Mouse (Mus musculus) mouse embryonic stem cell (cell line): ENCODE results near the gene Nptxr.
"Not testable (repeated sequence)": the region's sequence is repeated elsewhere in the genome, so short reads cannot be mapped to it uniquely, and the experiment has no call there.

Experiments
- in situ Hi-C, 2 experiments: fragments of 300-500 bp; cut with MboI; formaldehyde crosslinking; loops; 1 replicate in 1 of 2; 3 replicates in 1 of 2; pipeline ENCODE4 v1.14.3; 2019 to 2020; ENCODE audit warnings: low sequenced_read_pairs in 2 of 2, low pct_unique_long_range_greater_than_20kb in 1 of 2, mixed read lengths in 1 of 2; ENCODE audit not compliant: unreplicated experiment in 1 of 2

Nptxr gene

GRCm38 (mm10) chr15:79825146-79825825, 20.7 kb upstream of the Nptxr start:
- in situ Hi-C loops, result no loop called here

DNA sequence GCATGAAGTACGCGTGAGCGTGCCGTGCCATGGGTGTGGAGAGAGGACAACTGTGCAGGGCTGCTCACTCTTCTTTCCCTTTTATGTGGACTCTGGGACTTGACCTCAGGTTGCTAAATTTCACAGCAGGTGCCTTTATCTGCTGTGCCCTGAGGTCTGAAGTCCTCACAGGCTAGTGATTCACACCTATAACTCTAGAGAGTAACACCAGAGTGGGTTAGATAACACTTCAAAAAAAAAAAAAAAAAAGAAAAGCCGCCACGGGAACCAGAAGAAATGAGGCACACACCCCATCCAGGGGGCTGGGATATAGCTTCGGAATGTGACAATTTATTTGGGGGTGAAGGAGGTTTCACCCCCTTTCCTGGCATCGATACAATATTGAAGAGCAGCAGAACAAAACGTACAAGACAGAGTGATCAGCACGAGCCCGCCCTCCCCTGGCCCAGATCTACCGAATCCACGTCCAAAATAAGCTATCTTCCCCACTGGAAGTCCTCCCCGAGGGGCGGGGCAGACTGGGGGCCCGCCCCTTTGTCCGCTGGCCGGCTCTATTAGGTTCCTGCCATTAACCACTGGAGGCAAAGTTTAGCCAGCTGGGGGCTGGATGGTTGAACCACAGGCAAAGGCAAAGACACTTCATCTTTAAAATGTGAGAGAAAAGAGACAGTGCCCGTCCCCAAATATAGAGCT, 19.2 kb upstream of the Nptxr start:
- in situ Hi-C loops, result no loop called here

DNA sequence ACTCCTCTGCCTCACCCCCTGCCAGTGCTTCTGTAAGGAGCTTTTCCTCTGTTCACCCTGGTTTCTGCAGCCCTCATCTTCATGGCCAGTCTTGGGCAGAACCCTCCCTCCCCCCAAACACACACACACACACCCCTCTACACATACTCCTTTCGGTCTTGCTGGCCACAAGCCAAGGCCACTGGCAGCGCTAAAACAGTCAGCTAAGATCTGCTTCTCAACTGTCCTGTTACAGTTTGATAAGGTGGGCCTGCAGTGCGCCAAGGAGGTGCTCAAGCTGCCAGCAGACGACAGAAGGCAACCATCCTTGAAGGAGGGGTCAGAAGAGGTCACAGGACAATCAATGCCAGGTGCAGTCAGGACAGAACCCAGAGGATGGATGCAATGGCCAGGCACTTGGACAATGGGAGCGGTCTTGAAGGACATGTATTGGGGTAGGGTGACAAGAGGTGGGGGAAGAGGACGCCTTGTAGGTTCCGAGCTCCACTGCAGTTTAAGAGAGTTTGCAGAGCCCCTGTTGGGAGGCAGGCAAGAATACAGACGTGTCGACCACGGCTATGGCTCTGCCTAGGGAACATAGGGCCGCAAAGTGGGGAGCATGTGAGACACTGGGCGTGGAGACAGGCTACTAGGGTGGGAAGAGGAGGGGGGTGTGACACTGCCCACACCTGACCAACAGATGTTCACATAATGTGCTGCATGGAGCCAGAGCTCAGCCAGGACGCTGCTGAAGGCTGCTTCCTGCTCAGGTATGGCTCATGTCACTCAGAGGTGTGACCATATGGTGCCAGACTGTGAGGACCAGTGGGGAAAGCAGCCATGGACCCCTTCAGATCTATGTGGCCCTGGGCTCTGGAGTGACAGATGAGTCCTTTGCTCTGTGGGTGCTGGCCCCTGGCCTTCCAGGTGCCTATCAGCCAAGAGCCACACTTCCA, 18.0 kb upstream of the Nptxr start:
- in situ Hi-C loops, result no loop called here

GRCm38 (mm10) chr15:79818325-79818724, 13.8 kb upstream of the Nptxr start:
- in situ Hi-C loops, result no loop called here

DNA sequence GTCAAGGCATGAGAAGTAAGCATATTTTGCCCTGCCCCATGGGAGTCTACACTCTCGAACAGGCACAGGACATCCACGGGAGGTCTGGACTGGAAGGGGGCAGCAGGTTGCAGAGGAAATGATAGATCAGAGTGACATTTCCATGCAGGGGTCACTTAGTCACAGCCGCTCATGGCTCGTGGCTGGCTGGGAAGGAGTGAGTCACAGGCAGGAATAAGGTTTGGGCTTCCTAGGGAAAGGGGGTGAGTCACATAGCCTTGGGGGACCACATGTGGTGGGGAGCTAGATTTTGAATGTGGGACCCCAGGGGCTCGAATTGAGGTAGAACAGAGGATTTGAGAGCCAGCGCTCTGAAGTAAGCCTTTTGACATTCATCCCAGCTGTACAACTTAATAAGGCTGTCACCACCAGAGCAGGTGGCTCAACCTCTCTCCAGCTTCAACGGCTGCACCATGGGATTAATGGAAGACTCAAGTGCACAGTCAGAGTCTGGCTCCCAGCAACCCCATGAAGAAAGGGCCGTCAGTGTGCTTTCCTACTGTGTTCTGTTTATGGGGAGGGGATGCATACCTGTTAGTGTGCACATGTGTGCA, 9.2 kb upstream of the Nptxr start:
- in situ Hi-C loops, result no loop called here

GRCm38 (mm10) chr15:79812840-79813239, 8.3 kb upstream of the Nptxr start:
- in situ Hi-C loops, result not testable (repeated sequence)

- in situ Hi-C loops, result no loop called here
Measured at GRCm38 (mm10) chr15:79810997-79811396, 6.4 kb upstream of the Nptxr start.

DNA sequence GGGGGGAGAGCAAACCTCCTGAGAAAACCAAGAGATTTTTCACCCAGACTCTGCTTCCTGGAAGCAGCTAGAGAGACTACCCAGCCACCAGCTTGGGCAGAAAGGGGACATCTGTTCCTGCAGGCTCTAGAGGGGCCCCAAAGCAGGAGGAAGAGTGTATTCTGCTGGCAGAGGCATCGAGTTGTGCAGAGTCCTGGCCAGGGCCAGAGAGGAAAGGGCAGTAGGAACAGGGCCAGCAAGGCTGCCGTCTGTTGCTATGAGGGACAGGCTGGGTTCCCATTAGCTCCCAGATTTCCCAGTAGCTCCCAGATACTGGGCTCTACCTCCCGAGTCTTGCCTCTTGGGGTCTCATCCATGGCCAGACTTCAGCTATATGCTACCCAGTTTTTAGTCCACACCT, 5.5 kb upstream of the Nptxr start:
- in situ Hi-C loops, result no loop called here

DNA sequence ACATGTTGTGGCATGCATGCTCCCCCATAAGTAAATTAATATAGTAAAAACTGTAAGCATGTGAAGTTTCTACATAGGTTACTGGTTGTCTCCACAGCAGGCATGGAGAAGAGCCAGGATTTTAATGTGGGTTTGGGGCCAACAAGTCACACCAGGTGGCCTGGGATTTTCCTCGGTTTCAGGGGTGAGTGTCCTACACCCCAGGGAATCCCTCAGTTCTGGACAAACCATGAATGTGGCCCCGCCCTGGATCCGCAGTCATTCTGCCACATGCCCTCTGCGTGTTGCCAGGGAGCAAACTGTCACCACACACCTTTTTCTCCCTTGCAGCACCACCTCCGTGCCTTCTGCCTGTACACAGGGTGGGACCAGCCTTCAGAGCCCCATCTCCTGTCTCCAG, 4.1 kb upstream of the Nptxr start:
- in situ Hi-C loops, result no loop called here

- in situ Hi-C loops, result no loop called here
Measured at GRCm38 (mm10) chr15:79808114-79808513, 3.5 kb upstream of the Nptxr start.

GRCm38 (mm10) chr15:79807050-79807449, 2.5 kb upstream of the Nptxr start:
- in situ Hi-C loops, result no loop called here

GRCm38 (mm10) chr15:79805246-79805645, 680 bp upstream of the Nptxr start:
- in situ Hi-C loops, result no loop called here

GRCm38 (mm10) chr15:79803533-79804351, 824 bp downstream of the Nptxr start:
- in situ Hi-C loops, result no loop called here

- in situ Hi-C loops, result no loop called here
Measured at GRCm38 (mm10) chr15:79802304-79802703, 2.3 kb downstream of the Nptxr start.

DNA sequence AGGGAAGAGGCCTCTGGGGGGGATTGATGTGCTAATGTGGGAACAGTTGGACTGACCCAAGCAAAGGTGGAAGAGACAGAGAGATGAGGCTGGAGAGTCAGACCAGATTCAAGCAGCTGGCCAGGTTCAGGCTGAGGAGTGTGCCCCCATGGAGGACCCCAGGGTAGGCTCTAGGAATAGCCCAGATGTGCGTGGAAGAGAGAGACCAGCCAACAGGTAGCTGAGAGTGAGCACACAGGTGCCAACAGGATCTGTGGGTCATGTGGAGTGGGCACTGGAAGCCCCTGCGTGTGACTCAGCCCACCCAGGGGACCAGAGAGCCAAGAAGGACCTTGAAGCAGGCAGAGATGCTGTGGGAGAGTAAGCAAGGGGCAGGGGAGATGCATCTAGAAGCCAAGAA, 2.9 kb downstream of the Nptxr start:
- in situ Hi-C loops, result no loop called here

GRCm38 (mm10) chr15:79800701-79801100, 3.9 kb downstream of the Nptxr start:
- in situ Hi-C loops, result no loop called here

DNA sequence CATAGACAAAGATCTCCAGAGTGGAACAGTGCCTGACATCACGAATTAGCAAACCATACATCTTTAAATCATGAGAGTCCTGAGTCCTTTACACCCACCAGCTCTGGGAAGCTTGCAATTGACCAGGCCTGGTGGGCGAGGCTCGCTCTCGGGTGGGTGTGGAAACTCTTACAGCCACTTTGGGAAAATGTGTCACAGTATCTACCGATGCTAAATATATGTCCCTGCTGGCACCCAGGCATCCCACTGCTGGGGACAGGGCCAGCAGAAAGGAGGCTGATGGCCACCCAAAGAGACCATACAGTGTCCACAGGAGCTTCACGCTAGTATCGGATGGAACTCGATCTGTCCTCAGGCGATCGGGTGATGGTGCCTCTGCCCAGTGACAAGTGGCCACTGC, 6.0 kb downstream of the Nptxr start:
- in situ Hi-C loops, result loop anchor here in 1 of 2 experiments (25.0 kb wide), 1 partner anchor 264 kb away; no protein-coding TSS in a partner anchor

DNA sequence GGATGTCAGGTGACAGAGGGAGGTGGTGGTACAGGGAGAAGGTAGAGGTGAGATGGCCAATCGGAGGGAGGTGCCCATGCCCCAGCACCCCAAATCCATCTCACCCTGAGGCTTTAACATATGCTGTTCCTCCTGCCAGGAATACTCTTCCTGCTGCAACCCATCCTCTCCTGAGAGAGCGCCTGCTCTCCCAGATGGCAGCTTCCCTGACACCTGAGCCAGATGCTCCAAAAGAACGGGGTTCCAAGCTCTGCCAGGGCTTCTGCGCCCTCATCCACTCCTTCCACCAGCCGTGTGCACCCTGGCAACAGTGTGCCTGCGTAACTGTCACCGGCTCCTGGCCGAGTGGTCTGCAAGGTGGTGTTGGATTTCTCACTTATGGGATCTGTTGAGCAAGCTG, 6.9 kb downstream of the Nptxr start:
- in situ Hi-C loops, result loop anchor here in 1 of 2 experiments (25.0 kb wide), 1 partner anchor 265 kb away; no protein-coding TSS in a partner anchor
